Mouse (Mus musculus) embryonic facial prominence, embryonic 10.5 days (tissue): ENCODE data around the gene Cfap298. TPM values are rescaled to one million over a fixed set of nuclear protein-coding genes. Genes with fewer than 3 reads are reported as not detected.

Experiments
- DNase-seq: peaks from one replicate; pipeline ENCODE4 v3.0.0-alpha.2; 2017; ENCODE audit warnings: low spot score
- H3K27ac ChIP-seq: fragments of 300-500 bp; sonication (generic); replicated peaks from 2 replicates; pipeline ENCODE4 v1.5.1; 2016; ENCODE audit warnings: mild to moderate bottlenecking
- H3K27me3 ChIP-seq: fragments of 300-500 bp; sonication (generic); replicated peaks from 2 replicates; pipeline ENCODE4 v1.6.1; 2016; ENCODE audit warnings: low read depth, mild to moderate bottlenecking; ENCODE audit not compliant: poor library complexity, severe bottlenecking
- H3K36me3 ChIP-seq: fragments of 300-500 bp; sonication (generic); replicated peaks from 2 replicates; pipeline ENCODE4 v1.6.1; 2016; ENCODE audit warnings: mild to moderate bottlenecking, moderate library complexity
- H3K4me1 ChIP-seq: fragments of 300-500 bp; sonication (generic); 2 replicates; pipeline ENCODE4 v1.6.1; 2016
- H3K4me3 ChIP-seq: fragments of 300-500 bp; sonication (generic); 2 replicates; pipeline ENCODE4 v1.5.1; 2016; ENCODE audit warnings: mild to moderate bottlenecking, moderate library complexity
- H3K9me3 ChIP-seq: fragments of 300-500 bp; sonication (generic); 2 replicates; pipeline ENCODE4 v1.6.1; 2016; ENCODE audit warnings: mild to moderate bottlenecking
- WGBS: fragments of 180-500 bp; shearing (Covaris S2); methylation state at CpG from one replicate; pipeline ENCODE4 v1.1.7; 2016; 5-methylcytosine and 5-hydroxymethylcytosine counted together
- polyA plus RNA-seq: library from polyadenylated mRNA; unstranded; fragments of >200 nt; fragmentation: Nextera tagmentation; extraction: Ambion mirVana; gene quantifications from 2 replicates; pipeline ENCODE4 v1.2.1, GENCODE M21; 2016

Cfap298 gene
- polyA plus RNA-seq, 1 experiment from 2014 or later = 50.1 TPM

DNA sequence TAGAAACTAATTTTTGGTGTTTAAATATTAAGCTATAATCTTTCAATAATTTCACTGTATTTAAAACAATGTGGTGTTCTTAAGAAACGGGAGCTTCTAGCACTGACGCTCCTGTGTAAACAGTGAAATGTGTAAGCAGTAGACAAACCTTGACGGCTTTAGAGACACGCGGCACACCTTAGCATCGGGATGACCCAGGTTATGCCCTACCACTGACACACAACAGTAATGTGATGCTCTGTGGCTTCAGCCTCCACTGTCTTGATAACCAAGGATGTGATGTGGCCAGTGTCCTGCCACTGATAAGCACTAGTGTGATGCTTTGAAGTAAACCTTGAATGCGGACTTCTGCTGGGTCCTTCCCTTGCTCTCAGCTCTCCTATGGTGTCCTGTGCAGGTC is 6.3 kb upstream of the Cfap298 start:
- WGBS = 92% methylated on average over 7 of the region's 7 CpGs
- H3K9me3 ChIP-seq = no peaks in the 10 kb centered on the region
- no peak for DNase-seq
- H3K4me1 ChIP-seq = no peaks in the 10 kb centered on the region
- H3K4me3 ChIP-seq = no peak overlapping the region
- H3K36me3 ChIP-seq = peaks cover 19% of the 10 kb centered on the region
- no peak overlapping the region for H3K27ac ChIP-seq
- H3K27me3 ChIP-seq = no peaks in the 10 kb centered on the region

- Histone ChIP-seq H3K27me3 (no peaks in the 10 kb centered on the region), H3K4me1 (peaks cover 12% of the 10 kb centered on the region), H3K9me3 (no peaks in the 10 kb centered on the region), H3K27ac (peak overlapping the region; percentile 87), H3K36me3 (peaks cover 24% of the 10 kb centered on the region), H3K4me3 (peak overlapping the region; percentile 88)
- DNase-seq = peak; percentile 75
- WGBS = under 1% methylated on average over 38 of the region's 38 CpGs
Measured at GRCm38 (mm10) chr16:90934193-90934686, 674 bp downstream of the Cfap298 start.

GRCm38 (mm10) chr16:90933534-90934176 is 1.3 kb downstream of the Cfap298 start:
- Histone ChIP-seq H3K4me1 (peaks cover 12% of the 10 kb centered on the region), H3K27me3 (no peaks in the 10 kb centered on the region), H3K36me3 (peaks cover 30% of the 10 kb centered on the region), H3K4me3 (peak overlapping the region; percentile 88), H3K27ac (peak overlapping the region; percentile 87), H3K9me3 (no peaks in the 10 kb centered on the region)
- DNase-seq = no peak
- 37% methylated on average over 13 of the region's 13 CpGs for WGBS

DNA sequence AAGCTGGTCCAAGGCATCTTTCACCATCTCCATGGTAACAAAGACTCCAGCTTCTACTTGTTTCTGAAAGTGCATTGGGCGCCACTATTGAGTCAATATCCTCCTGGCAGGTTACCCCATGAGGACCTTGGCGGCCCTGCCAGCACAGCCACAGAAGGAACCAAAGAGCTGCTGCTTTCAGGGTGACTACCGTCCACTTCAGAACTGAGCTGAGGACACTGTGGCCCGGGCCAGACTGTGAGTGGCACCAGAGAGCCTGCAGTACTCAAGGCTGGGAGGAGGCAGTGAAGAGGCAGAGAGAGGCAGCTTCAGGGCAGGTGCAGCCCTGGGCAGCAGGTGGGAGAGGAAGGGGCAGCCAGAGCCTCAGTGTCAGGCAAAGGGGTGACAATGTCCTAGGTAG is 7.5 kb downstream of the Cfap298 start:
- Histone ChIP-seq H3K36me3 (peaks cover 58% of the 10 kb centered on the region), H3K4me3 (no peak overlapping the region), H3K9me3 (no peaks in the 10 kb centered on the region), H3K27me3 (no peaks in the 10 kb centered on the region), H3K4me1 (no peaks in the 10 kb centered on the region), H3K27ac (no peak overlapping the region)
- DNase-seq = no peak
- WGBS = 89% methylated on average over 4 of the region's 4 CpGs

- 30% methylated on average over 5 of the region's 5 CpGs for WGBS
- no peak overlapping the region for H3K4me3 ChIP-seq
- no peaks in the 10 kb centered on the region for H3K4me1 ChIP-seq
- H3K27ac ChIP-seq = no peak overlapping the region
- H3K27me3 ChIP-seq = no peaks in the 10 kb centered on the region
- no peaks in the 10 kb centered on the region for H3K9me3 ChIP-seq
- peaks cover 58% of the 10 kb centered on the region for H3K36me3 ChIP-seq
- DNase-seq = peak; percentile 73
Measured at GRCm38 (mm10) chr16:90925461-90925860, 9.5 kb downstream of the Cfap298 start.

DNA sequence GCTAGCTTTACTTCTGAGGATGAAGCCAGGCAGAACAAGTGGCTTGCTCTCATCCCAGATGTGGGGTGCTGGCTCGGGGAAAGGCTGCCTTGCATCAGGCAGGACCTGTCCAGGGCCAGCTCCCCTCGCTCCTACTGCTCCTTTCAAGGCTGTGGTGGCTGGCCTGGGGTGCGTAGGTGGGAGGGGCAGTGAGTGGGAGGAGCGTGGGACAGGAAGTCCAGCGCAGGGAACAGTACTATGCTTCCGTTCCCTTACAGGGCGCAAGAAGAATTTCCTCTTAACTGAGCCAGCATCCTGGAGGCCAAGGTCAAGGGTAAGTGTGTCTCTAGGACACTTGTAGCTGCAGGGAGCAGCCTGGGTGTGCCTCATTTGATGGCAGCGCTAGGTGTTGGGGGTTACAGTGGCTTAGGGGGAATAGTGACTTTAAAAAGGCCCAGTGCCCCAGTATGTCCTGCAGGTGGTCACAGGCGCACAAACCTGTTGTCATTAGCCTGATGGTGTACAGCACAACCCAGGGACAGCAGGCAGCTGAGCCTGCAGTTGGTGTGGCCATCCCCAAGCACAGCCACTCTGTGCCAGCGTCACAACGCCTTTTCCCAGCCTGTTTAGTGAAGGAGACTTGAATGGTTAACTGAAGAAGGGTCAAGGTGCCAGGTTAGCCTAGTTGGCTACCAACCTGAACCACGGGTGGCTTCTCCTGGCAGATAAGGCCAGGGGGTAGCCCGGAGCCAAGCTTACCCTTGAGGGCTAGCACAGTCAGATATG is 10.1 kb downstream of the Cfap298 start:
- H3K36me3 ChIP-seq = peaks cover 51% of the 10 kb centered on the region

DNA sequence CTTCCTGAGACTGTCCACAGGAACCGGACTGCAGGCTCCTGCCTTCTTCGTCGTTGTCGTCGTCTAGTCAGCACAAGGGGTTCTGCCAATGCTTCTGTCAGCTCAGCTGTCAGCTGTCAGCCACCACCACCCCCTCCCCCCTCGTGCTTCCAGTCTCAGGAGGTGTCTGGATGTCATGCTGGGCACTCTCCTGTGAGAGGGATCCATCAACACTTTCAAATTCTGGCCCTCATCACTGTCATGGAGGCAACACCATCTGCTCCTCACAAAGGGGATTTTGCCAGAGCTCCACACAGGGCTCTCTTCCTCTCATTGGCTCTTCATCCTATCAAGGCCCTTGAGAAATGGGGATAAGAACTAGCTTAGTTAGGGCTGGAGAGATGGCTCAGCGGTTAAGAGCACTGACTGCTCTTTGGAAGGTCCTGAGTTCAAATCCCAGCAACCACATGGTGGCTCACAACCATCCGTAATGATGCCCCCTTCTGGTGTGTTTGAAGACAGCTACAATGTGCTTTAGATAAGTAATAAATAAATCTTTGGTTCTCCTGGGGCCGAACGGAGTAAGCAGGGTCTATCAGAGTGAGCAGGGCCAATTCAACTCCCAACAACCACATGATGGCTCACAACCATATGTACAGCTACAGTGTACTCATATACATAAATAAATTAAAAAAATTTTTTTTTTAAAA is 13.3 kb downstream of the Cfap298 start:
- no peaks in the 10 kb centered on the region for H3K9me3 ChIP-seq
- peaks cover 25% of the 10 kb centered on the region for H3K36me3 ChIP-seq
- H3K4me3 ChIP-seq = no peak overlapping the region
- H3K4me1 ChIP-seq = 0 out of 2 replicates have a peak, but pooled peaks cover 7% of the 10 kb centered on the region
- H3K27ac ChIP-seq = no peak overlapping the region
- WGBS = 55% methylated on average over 10 of the region's 10 CpGs
- peak; percentile 21 for DNase-seq
- H3K27me3 ChIP-seq = no peaks in the 10 kb centered on the region

More for the DNA sequence above, 10.1 kb downstream of the Cfap298 start:
- Histone ChIP-seq H3K27ac (no peak overlapping the region), H3K9me3 (no peaks in the 10 kb centered on the region), H3K4me1 (no peaks in the 10 kb centered on the region), H3K27me3 (no peaks in the 10 kb centered on the region), H3K4me3 (no peak overlapping the region)
- DNase-seq = no peak
- 89% methylated on average over 13 of the region's 13 CpGs for WGBS

- peaks cover 15% of the 10 kb centered on the region for H3K4me1 ChIP-seq
- no peaks in the 10 kb centered on the region for H3K27me3 ChIP-seq
- 73% methylated on average over 8 of the region's 8 CpGs for WGBS
- no peaks in the 10 kb centered on the region for H3K36me3 ChIP-seq
- H3K27ac ChIP-seq = no peak overlapping the region
- DNase-seq = no peak
- no peaks in the 10 kb centered on the region for H3K9me3 ChIP-seq
- H3K4me3 ChIP-seq = no peak overlapping the region
Measured at GRCm38 (mm10) chr16:90917156-90917555, 17.8 kb downstream of the Cfap298 start.

- Histone ChIP-seq H3K27me3 (no peaks in the 10 kb centered on the region), H3K36me3 (no peaks in the 10 kb centered on the region), H3K9me3 (no peaks in the 10 kb centered on the region), H3K4me3 (no peak overlapping the region), H3K4me1 (peaks cover 15% of the 10 kb centered on the region), H3K27ac (no peak overlapping the region)
- 40% methylated on average over 12 of the region's 12 CpGs for WGBS
- peak; percentile 35 for DNase-seq
Measured at GRCm38 (mm10) chr16:90916040-90916481, 18.9 kb downstream of the Cfap298 start.

GRCm38 (mm10) chr16:90911766-90912165 is 23.1 kb downstream of the Cfap298 start:
- Histone ChIP-seq H3K27ac (no peak overlapping the region), H3K9me3 (no peaks in the 10 kb centered on the region), H3K36me3 (no peaks in the 10 kb centered on the region), H3K4me1 (peaks cover 11% of the 10 kb centered on the region), H3K27me3 (no peaks in the 10 kb centered on the region), H3K4me3 (no peak overlapping the region)
- 94% methylated on average over 13 of the region's 13 CpGs for WGBS
- no peak for DNase-seq

DNA sequence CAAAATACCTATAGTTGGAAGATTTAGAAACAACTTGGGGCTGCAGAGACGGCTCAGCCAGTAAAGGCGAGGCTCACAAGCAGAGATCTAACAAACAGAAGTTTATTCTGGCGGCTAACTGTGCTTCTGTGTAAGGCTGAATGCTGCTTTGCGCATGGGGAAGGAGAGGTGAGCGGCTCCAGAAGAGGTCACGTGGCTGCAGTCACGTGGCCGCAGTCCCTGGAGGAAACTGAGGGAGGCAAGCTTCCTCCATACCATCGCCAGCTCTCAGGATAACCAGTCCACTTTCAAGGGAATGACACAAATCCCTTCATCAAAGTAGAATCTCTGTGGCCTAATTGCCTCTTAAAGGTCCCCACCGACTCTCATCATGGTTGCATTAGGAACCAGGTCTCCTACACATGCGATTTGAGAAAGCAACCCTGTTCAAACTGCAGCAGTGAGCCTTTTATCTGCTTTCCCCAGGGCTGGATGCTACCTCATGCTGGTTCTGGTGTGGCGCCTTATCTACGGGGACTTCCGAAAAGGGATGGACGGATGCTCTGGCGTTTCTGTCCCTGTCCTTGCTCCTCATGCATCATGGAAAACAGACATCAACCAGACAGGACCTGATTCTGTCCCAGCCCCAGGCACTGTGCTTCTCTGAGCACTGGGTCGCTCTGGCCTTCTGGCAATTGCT is 23.9 kb downstream of the Cfap298 start:
- Histone ChIP-seq H3K4me3 (no peak overlapping the region), H3K9me3 (no peaks in the 10 kb centered on the region), H3K36me3 (no peaks in the 10 kb centered on the region), H3K27ac (no peak overlapping the region), H3K4me1 (peaks cover 5% of the 10 kb centered on the region), H3K27me3 (no peaks in the 10 kb centered on the region)
- no peak for DNase-seq
- WGBS = 84% methylated on average over 17 of the region's 17 CpGs

GRCm38 (mm10) chr16:90907250-90907649 is 27.7 kb downstream of the Cfap298 start:
- no peaks in the 10 kb centered on the region for H3K27me3 ChIP-seq
- no peaks in the 10 kb centered on the region for H3K36me3 ChIP-seq
- no peak overlapping the region for H3K4me3 ChIP-seq
- 75% methylated on average over 7 of the region's 7 CpGs for WGBS
- H3K9me3 ChIP-seq = no peaks in the 10 kb centered on the region
- H3K27ac ChIP-seq = no peak overlapping the region
- H3K4me1 ChIP-seq = peaks cover 11% of the 10 kb centered on the region; the same call in 1 of the 2 replicates
- no peak for DNase-seq
